Mouse (Mus musculus) erythroblast, embryonic 14.5 days (primary cell): ENCODE data around the gene Gpr150.

Experiments
- GATA1 ChIP-seq: IDR thresholded peaks from 2 replicates; pipeline ENCODE4 v1.6.1; 2012; ENCODE audit warnings: low read length, inconsistent platforms, mixed read lengths
- TAL1 ChIP-seq: IDR thresholded peaks from 3 replicates; pipeline ENCODE4 v1.6.1; 2012; ENCODE audit warnings: low read length, inconsistent platforms, mixed read lengths

DNA sequence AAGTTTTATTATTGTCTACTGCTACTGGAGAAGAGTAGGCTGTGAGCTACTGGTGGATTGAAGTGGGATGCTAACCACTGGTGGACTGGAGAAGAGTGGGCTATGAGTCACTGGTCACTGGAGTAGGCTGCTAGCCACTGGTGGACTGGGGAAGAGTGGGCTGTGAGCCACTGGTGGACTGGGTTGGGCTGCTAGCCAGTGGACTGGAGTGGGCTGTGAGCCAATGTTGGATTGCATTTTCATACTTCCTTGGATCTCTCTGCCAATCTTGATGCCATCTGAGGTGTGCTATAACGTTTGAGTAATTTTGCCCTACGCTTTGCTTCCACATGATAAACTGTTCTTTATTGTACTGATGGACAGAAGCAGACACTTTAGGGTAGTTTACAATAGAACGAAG, 5.3 kb upstream of the Gpr150 start:
- TF ChIP-seq GATA1 (no peak), TAL1 (no peak)
